Mouse (Mus musculus) embryonic fibroblast, embryonic 13.5 days (primary cell): ENCODE data around the gene Hey2. TPM values are rescaled to one million over a fixed set of nuclear protein-coding genes. Genes with fewer than 3 reads are reported as not detected.

Experiments
- H3K27ac ChIP-seq: 2 replicates; pipeline ENCODE4 v1.5.1; 2012; ENCODE audit warnings: low read length, control low read depth, inconsistent platforms; ENCODE audit not compliant: insufficient read depth
- H3K4me1 ChIP-seq: 2 replicates; pipeline ENCODE4 v1.6.1; 2011; ENCODE audit warnings: low read length; ENCODE audit not compliant: control insufficient read depth, insufficient read depth
- H3K4me3 ChIP-seq: 2 replicates; pipeline ENCODE4 v1.5.1; 2011; ENCODE audit warnings: mild to moderate bottlenecking, control low read depth, low read length; ENCODE audit not compliant: insufficient read depth
- CTCF ChIP-seq: IDR thresholded peaks from 2 replicates; pipeline ENCODE4 v1.5.1; 2011; ENCODE audit warnings: mild to moderate bottlenecking, control low read depth, low read length, moderate library complexity, borderline replicate concordance; ENCODE audit not compliant: insufficient read depth
- POLR2A ChIP-seq: IDR thresholded peaks from 2 replicates; pipeline ENCODE4 v1.6.1; 2011; ENCODE audit warnings: low read depth, mild to moderate bottlenecking, control low read depth, low read length, moderate library complexity
- polyA plus RNA-seq: library from polyadenylated mRNA; stranded (reverse); fragments of >200 nt; gene quantifications from 2 replicates; pipeline ENCODE4 v1.2.4, GENCODE M21; 2011; ENCODE audit warnings: low read depth; ENCODE audit not compliant: missing spikeins, insufficient read length

Hey2 gene
- polyA plus RNA-seq = 2.7 and 3.6 TPM in 2 replicates

- TF ChIP-seq CTCF (no peak), POLR2A (no peak)
- Histone ChIP-seq H3K4me1 (no peaks in the 10 kb centered on the region), H3K27ac (no peak within 1 kb of the TSS), H3K4me3 (peak within 1 kb of the TSS; percentile 60)
Observed at GRCm38 (mm10) chr10:30842643-30843437, at the start of gene Hey2. Hey2 (minus strand) TSS chr10:30842801.

- TF ChIP-seq POLR2A = no peak
- no peak for TF ChIP-seq CTCF
- Histone ChIP-seq H3K4me1 (no peaks in the 10 kb centered on the region; the same call in 1 of the 2 replicates), H3K27ac (no peak overlapping the region), H3K4me3 (no peak overlapping the region)
Observed at GRCm38 (mm10) chr10:30883085-30883760, 40.6 kb upstream of the Hey2 start.

- H3K27ac ChIP-seq = no peak overlapping the region
- H3K4me1 ChIP-seq = no peaks in the 10 kb centered on the region
- H3K4me3 ChIP-seq = no peak overlapping the region
- TF ChIP-seq POLR2A (no peak), CTCF (no peak)
Observed at GRCm38 (mm10) chr10:30881109-30881508, 38.5 kb upstream of the Hey2 start.

- H3K4me3 ChIP-seq = no peak overlapping the region
- H3K4me1 ChIP-seq = no peaks in the 10 kb centered on the region
- TF ChIP-seq CTCF (no peak), POLR2A (no peak)
- no peak overlapping the region for H3K27ac ChIP-seq
Observed at GRCm38 (mm10) chr10:30845101-30845825, 2.7 kb upstream of the Hey2 start.

GRCm38 (mm10) chr10:30844191-30845010 is 1.8 kb upstream of the Hey2 start:
- Histone ChIP-seq H3K4me1 (no peaks in the 10 kb centered on the region), H3K27ac (no peak overlapping the region), H3K4me3 (no peak overlapping the region)
- no peak for TF ChIP-seq POLR2A
- no peak for TF ChIP-seq CTCF

- Histone ChIP-seq H3K4me1 (no peaks in the 10 kb centered on the region), H3K27ac (no peak overlapping the region), H3K4me3 (peak overlapping the region; percentile 47)
- TF ChIP-seq CTCF (no peak), POLR2A (no peak)
Observed at GRCm38 (mm10) chr10:30843438-30844190, 1.0 kb upstream of the Hey2 start.

- no peaks in the 10 kb centered on the region for H3K4me1 ChIP-seq
- TF ChIP-seq POLR2A = no peak
- no peak for TF ChIP-seq CTCF
- H3K4me3 ChIP-seq = peak overlapping the region; percentile 60
- no peak overlapping the region for H3K27ac ChIP-seq
Observed at GRCm38 (mm10) chr10:30842228-30842627, 373 bp downstream of the Hey2 start.

- Histone ChIP-seq H3K4me1 (no peaks in the 10 kb centered on the region), H3K4me3 (no peak overlapping the region), H3K27ac (no peak overlapping the region)
- TF ChIP-seq POLR2A (no peak), CTCF (no peak)
Observed at GRCm38 (mm10) chr10:30840824-30841223, 1.8 kb downstream of the Hey2 start.
